Mouse (Mus musculus): ENCODE data around the gene Poc1b. TPM values are rescaled to one million over a fixed set of nuclear protein-coding genes. Genes with fewer than 3 reads are reported as not detected.
A peak's percentile ranks its signal among the peaks of the same experiment; 100 is the strongest.
"Not testable (repeated sequence)": the region's sequence is repeated elsewhere in the genome, so short reads cannot be mapped to it uniquely, and the experiment has no call there.

The Poc1b gene
- total RNA-seq, 2 experiments from 2014 or later: 4.9 to 7.2 TPM

DNA sequence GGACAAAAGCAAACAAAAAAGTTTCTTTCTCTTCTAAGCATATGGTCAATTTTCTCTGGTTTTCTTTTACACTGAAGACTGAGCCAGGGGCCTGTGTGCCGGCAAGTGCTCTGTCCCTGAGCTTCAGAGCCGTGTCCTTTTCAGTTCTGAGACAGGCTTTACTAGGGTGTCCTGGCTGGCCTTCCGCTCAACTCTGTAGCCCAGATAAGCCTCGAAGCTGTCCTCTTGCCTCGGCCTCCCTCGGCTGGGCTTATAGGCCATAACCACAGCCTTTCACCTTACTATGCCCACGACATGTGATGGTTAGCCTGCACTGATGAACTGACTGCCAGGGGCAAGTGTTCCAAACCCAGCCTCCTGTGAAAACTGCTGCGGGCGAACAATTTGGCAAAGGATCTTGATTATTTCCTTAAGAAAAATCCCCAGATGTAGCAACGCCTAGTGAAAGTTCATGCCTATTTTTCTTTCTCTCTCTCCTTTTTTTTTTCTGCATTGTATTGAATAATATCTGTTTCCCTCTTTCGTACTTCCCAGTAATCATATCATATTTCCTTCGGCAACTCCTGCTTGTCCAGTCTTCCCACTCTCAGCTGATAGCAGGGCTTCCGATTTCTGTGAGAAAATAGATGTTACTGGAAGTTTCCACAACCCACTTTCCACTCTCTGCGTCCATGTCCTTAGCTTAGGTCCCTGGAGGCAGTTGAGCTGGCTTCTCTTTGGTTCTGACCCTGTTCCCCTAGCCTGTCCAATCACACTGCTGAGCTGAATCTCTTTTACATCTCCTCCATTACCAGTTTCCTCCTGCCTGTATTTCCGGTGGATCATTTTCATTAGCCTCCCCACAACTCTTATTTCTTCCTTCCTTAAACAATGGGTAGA is 107.8 kb downstream of the Poc1b start:
- intact Hi-C loops (cut with DNase I): no loop called here
- no peak for DNase-seq

DNA sequence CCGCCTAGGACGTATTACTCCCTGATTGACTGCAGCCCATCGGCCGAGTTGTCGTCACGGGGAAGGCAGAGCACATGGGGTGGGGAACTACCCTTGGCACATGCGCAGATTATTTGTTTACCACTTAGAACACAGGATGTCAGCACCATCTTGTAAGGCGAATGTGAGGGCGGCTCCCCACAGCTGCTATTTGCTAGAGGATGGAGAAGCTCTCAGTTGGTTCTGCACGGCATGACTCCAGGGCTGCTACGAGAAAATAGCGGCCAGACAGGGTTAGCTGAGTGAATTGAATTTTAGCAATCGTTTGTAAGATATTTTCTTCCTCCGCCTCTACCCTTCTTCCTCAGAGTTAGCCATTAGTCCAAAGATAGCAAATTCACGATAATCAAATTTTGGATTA is 109.7 kb downstream of the Poc1b start:
- DNase-seq; intact Hi-C loops (cut with DNase I): not testable (repeated sequence)

DNA sequence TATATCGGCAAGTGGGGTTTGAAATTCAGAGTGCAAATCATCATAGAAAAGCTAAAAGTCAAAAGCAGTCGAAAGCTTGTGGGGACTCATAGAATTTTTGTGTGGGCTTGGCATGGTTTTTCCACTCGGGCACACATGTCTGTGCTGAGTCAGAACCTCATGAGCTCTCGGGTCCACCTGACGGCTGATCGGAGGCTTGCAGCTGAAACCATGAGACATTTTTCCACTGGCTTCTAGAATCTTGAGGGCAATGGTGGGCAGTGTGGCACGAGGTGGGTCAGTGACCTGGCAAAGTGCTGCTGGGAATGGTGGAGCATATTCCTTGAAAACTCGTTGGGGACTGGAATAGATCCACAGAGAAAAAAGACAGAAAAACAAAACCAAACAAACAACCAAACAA is 114.7 kb downstream of the Poc1b start:
- intact Hi-C loops (cut with DNase I): no loop called here
- no peak for DNase-seq

DNA sequence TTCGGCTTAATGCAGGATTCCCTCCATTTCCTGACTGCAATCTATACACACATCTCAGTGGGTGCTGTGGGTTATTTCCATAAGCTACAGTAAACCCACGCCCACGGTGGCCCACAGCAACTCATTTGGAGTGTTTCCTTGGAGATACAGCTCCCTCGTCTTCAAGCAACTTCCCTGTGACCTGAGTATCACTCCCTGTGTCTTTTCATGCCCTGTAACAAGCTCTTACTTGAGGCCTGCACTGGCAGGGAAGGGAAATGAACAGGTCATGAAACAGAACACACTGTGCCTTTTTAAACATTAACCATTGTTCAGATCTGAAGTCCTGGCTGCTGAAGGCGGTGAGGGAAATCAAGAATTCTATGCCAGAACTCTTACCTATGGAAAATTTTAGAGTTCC is 115.9 kb downstream of the Poc1b start:
- intact Hi-C loops (cut with DNase I): no loop called here
- DNase-seq: no peak

DNA sequence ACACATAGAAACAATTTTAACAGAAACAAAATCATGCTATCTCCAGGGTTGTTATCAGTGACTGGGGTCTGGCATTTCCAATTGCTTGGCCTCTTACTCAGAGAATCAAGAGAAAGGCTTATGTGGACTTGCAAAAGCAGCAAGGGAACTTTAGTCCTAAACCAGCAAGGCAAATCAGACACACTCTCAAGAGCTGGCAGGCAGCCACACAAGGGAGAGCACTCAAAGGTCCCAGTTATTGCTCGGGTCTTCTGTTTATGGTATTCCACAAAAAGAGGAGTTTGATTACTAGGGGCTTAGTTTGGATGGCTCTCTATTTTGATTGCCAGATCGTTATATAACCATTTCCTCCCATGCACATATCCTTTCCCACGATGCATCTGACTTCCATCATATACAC is 117.4 kb downstream of the Poc1b start:
- intact Hi-C loops (cut with DNase I): no loop called here
- DNase-seq: no peak

DNA sequence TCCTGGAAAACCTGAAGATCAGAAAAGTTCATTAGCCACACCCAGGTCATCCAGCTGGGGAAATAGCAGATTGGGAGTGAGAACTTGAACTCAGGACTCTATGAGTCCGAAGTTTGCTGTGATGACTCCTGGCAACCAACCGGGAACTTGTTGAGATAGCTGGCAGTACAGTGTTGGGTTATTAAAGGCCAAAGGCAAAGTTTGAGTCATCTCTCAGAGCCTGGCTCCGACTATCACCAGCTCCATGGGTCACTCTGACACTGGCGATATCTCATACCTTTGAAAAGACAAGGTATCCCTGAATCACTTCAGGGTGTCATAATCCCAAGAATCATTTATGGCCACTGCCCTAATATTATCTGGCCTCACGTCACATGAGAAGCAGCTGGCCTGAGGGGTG is 119.9 kb downstream of the Poc1b start:
- intact Hi-C loops (cut with DNase I): no loop called here
- no peak for DNase-seq

DNA sequence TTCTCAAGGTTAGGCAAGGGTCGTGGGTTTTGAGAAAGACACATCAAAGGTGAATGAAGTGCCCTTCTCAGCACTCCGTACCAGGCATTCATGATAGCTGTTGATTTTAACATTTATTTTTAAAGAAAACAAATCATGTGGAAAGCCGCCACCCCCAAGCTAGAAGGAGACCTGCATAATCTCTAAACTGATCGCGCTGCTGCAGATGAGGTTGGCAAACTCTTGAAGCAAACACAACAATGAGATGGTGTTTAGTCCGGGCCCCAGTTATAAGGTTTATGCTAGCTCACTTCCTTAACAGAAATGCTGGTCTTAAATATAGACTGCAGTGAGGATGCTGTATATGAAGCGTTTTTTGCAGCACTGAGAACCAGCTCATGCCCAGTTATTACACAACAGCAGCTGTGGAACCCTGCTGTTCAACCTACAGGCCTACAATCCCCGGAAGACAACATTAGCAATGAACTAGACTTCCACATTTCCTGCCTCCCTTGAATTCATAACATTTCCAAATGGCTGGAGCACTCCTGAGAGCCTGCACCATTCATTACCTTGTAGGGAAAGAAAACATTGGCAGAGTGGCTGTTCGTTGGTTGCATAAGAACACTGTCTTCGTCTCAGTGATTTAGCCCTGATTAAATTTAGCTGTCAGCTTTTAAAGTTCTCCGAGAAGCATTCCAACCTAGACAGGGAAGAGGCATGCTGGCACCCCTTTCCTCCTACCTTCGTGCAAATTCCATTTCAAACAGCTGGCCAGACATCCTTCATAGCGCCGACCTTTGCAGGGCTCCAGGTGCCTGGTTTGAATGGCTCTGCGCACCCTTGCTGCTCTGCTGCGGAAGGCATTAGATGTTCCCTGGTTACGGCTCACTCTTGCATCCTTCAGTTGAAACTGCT is 121.4 kb downstream of the Poc1b start:
- no peak for DNase-seq
- intact Hi-C loops (cut with DNase I): loop anchor here (2.0 kb wide), 1 partner anchor 33 kb away; no protein-coding TSS in a partner anchor

DNA sequence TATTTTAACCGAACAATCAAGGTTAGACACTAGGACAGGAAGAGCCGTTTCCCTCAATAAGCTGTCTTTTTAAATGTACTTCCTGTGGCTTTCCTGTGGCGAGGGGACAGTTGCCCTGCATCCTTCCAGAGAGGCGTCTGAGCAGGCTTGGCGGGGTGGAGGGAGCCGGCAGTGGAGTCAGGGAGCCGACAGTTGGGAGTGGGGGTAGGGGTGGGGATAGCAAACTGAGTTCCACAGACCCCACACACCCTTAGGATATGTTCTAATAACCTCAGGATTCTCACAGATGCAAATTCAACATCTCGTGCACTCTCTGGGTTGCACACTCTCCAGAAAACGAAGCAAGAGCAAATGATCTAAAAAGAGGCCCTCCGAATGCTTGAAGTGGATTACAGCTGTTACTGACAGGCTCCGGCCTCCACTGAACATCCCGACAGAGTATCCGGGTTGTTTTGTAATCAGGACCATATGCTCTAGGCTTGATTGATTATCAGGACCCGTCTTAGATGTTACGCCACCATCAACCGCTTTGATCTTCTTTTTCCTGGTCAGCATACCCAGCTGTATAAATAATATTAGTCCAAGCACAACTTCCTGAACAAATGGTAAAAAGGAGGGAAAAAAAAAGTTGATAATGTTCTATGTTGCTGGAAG is 122.3 kb downstream of the Poc1b start:
- intact Hi-C loops (cut with DNase I): loop anchor here (1.0 to 2.0 kb wide), 2 partner anchors 32 to 36 kb away; no protein-coding TSS in a partner anchor

DNA sequence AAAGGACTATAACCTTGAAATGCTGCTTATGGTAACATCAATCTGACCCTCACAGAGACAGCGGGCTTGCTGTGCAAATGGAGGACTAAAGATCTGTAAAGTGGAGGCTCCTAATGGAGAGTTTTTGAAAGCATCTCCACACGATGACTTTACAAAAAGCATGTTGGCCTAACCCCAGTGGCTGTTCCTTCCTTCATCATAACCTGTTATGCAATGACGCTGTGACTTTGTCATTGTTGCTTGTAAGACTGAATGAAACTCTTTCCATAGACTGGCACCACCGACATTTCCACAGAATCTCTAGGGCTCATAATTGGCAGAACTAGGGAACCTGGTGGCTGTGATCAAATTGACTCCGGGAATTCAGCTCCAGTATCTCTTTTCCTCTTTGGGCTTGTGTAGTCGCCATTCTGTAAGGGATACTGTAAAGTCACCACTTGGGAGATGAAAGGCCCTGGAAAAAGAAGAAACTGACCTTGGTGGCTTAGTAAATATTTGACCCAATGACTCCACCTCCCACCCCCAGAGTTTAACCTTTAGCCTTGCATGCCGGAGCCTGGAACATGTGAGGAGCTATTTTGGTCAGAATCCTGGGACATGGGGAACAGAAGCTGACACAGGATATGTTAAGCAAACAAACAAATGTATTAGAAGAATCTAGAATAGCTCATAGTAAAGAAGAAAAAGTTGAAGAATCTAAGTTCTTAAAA is 125.8 kb downstream of the Poc1b start:
- peak in 1 of 2 experiments; percentile 20 for DNase-seq
- intact Hi-C loops (cut with DNase I): no loop called here

More for the DNA sequence above, 122.3 kb downstream of the Poc1b start:
- peak; percentile 27 to 43 for DNase-seq

DNA sequence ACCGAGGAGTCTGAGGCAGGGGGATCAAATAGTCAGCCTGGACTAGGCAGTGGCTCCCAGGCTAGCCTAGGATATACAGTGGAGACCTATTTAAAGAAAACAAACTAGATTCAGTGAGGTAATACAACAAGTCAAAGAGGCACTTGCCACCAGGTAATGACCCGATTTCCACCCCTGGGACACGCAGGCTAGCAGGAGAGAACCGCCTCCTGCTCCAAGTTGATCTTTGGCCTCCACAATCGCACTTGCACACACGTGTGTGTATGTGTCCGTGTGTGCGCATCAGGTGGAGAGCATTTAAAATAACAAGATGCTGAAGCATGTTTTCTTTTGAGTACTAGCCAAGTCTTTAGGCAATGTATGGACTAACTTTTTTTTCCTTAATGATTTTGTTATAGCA is 127.5 kb downstream of the Poc1b start:
- intact Hi-C loops (cut with DNase I): no loop called here
- no peak for DNase-seq

DNA sequence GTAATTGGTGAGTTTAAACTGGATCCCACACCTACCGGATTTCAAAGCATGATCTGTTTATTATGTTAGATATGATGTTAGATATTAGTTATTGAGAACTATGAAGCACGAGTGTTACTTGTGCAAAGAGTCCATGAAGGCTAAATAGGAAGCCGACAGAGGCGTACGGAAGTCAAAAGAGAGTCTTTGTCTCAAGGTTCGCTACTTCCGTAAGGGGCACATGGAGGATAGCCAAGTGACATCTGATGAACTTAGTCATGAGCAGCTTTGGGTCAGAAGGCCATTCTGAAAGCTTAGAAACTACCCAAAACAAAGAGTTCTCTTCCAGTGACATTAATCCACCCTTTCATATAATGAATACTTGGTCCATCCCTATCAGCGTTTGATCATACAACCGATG is 128.2 kb downstream of the Poc1b start:
- DNase-seq: no peak
- intact Hi-C loops (cut with DNase I): no loop called here

DNA sequence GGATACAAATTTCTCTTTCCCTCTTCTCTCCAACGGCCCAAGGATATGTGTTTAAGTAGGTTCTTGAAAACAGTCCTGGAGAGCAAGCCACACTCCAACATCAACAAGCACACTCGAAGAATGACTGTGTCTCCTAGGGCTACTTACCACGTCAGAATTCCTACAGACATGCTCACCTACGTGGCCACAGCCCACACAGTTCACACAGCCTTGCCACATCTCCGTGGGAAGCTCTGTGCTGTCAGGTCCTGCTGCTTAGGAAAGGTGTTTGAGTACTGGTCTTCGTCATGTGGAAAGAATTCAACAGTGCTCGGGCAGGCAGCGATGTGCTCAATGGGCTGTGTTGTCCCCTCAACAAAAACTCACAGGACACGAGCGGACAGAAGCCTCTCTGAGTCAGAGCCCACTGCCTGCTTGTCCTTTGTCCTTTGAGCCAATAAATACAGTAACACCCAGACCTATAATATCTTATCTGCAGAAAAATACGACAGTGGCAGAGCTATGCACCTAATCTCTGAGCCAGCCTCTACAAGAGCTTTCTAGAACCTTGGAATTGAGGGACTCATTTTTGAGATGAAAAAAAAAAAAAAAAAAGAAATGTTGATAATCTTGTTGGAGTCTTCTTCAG is 130.5 kb downstream of the Poc1b start:
- DNase-seq: no peak
- intact Hi-C loops (cut with DNase I): no loop called here

DNA sequence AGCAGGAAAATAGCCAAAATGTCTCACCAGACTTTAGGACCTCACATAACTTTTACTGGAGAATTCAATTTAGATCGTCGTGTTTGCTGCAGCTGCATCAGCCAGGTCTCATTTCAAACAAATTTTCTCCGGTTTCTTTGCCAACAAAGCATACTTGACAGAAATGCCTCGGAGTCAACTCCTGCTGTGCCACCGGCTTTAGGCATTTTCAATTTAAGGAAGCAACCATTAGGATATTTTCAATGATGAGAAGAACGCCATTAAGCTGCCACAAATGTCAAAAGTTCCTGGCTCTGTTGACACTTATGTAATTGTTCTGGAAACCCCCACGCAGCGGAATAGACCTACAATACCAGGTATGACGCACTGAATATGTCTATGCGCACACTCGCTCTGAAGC is 131.7 kb downstream of the Poc1b start:
- DNase-seq: no peak
- intact Hi-C loops (cut with DNase I): no loop called here

DNA sequence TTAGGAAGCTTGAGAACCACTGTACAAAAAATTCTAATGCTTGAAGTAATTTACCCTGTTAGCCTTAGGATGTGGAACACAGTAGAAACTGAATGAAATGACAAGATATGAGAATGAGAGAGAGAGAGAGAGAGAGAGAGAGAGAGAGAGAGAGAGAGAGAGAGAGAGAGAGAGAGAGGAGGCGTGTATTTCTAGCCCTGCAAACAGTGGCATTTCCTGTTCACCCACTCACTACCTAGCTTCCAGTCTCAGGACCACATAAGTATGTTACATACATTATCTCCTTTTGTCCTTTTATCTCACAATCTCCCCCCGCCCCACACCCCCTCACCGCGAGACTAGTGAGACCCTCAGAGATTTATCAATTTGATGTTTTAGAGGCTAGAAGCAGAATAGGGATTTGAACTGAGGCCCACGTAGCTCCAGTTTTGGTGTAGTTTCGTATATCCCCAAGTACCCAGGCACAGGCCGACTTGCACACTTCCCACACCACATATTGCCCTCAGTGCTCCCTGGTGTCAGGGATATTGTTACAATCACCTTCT is 134.5 kb downstream of the Poc1b start:
- intact Hi-C loops (cut with DNase I): no loop called here
- DNase-seq: no peak

DNA sequence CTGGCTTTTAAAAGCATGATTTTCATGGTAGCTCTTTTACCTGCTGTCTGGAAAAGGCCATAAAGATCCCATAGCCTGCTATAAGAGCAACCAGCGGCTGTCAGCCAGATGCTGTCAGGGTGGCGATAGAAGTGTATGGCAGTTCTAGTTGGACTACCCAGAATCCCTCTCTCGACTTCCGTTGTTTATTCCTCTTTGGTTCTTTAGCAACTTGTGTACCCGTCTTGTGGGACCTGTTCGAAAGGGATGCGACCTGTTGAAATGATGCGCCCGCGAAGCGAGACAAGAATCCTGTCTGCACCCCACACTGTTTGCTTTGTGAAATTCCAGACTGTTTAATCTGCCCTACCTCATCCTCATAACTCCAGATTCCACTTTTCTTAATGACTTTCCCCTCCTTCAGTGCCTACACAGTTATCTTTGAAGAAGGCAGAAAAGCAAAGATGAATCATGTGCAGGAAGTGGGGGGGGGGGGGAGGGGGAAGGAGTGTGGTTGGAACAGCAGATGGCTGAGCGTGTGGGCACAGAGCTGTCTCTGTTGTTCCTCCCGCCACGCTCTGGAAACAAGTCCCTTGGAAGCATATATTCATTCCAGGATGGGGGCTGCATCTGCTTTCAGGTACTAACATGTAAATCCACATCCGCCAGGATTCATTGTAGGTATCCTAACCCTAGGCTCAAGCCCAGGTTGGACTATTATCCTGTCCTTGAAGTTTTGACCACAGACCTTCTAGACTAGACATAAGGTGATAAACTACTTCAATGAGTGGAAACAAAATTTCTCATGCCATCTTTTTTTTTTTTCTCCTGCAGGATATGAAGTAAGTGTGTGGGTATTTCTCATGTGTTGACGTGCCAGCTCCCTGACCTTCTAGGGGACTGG is 135.2 kb downstream of the Poc1b start:
- intact Hi-C loops (cut with DNase I): no loop called here
- no peak for DNase-seq

DNA sequence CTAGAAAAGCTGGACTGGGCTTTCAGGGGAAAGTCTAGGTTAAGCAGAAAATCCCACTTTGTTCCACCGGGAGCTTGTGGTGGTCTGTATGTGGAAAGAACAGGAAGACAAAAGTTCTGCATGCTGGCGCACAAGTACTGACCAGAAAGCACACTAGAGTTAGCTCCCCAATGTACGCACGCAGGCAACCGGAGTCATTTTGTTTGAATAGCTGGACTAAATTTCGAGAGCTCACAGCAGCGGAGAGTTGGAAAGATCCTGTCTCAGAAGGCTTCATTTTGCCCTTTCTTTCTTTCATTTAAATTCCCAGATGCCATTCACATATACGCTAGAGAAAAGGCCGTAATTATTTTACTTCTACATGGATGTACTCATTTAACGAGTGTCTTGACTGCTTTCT is 135.9 kb downstream of the Poc1b start:
- intact Hi-C loops (cut with DNase I): no loop called here
- DNase-seq: no peak

DNA sequence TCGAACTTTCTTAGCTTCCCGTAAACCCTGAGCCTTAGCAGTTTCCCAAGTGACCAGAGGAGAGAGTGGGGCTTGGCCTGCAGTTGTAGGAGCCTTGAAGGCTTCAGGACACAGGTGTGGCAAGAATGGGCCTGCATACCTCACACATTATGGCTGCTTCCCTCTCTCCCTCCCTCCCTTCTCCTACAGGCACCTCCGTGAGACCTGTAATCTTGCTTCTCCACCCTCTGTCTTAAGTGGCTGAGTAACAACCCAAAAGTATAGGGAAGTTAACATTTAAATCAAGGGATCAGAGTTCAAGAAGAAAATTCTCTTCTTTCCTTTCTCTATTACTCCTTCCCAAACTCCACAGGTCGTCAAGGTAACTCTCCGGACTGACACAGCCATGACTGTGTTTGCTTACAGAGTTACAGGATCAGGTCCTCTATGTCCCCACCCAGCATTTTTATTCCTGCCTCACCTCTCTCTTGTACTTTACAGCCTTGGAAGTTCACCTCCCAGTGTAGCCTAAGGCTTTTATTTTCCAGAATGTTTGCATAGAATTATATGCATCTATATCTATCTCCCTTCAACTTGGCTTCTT is 137.2 kb downstream of the Poc1b start:
- DNase-seq: no peak
- intact Hi-C loops (cut with DNase I): no loop called here

DNA sequence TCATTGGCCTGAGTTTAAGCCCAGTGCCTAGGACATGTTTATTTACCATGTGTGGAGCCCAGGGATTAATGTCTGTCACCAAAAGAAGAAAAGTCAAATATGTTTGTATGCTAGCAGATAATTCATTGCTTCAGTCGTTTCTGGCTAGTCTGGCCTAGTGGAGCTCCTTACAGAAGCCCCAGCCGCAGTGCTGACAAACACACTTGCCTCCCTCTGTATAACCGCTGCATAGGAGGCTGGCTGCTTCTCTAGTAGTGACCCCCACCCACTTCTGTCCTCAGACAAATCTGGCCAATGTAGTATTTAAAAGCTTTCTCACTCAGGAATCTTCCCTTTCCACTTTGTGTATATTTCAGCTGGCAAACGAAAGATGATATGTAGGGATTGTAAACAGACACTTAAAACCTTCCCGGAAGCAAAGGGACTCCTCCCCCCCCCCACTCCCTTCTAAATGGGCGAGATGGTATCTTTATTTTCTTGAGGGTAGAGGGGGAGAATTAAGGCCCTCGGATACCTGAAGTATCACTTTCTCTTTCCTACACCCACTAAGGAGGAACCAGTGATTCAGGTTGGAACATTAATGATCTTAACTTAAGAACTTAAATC is 137.9 kb downstream of the Poc1b start:
- DNase-seq: no peak
- intact Hi-C loops (cut with DNase I): no loop called here

All from heart, postnatal 36 days (tissue).